Mouse (Mus musculus): ENCODE data around the gene Nono.
A peak's percentile ranks its signal among the peaks of the same experiment; 100 is the strongest.

The Nono gene

DNA sequence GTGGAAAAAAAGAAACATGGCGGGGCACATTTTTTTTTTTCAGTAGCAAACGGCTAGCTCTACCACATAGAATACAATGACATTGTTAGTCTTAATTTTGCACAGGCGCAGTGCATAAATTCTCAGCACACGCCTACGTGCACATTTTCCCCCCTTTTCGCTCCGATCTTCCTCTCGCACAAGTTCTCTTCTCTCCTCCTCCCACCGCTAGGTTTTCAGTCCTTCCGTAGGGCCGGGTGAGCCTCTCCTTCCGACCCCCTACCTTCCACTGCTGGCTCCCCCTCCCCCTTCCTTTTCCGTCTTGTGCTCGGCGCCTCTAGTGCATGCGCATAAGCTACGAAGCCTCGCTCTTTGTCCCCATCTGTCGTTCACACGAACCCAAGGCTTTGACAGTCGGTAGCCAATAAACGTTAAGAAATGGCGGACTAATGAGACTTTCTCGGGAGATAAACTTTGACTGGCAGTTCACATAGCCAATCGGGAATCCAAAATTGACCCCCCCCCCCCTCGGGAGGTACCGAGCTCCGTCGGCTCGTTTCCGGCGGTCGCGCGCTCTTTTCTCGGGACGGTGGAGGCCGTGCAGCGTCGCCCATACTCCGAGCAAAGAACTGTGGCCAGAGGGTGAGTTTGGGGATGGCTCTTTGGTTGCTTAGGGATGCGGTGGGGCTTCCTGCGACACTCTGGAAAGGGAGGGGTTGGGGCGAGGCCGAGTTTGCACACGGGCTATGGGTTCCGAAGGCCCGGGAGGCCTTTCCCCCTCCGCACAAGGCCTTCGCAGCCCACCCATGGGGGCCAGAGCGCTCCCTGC lies at the start of gene Nono:
Nono (plus strand) TSS at position 177 of the 808 bp plus-strand sequence.
- DNase-seq (ENCODE audit: low spot score): peak; percentile 39

DNA sequence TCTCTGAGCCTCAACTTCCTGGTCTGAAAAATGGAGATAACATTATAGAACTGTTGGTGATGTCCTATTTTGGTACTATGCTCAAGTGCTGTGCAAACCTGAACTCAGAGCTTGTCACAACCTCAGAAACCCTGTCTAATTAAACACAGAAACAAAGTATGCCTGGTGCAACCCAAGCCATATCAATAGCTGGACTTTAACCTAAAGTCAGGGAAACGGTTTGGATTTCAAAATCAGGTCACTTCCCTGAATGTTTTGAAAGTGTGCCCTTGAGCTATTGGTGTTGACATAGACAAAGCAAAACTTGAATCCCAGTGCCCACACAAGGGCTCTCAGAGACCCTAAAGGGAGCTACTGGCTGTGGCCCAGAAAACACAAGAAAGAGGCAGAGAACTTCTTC lies 49.4 kb upstream of the Nono start:
- no peak for DNase-seq (ENCODE audit: low spot score)

DNA sequence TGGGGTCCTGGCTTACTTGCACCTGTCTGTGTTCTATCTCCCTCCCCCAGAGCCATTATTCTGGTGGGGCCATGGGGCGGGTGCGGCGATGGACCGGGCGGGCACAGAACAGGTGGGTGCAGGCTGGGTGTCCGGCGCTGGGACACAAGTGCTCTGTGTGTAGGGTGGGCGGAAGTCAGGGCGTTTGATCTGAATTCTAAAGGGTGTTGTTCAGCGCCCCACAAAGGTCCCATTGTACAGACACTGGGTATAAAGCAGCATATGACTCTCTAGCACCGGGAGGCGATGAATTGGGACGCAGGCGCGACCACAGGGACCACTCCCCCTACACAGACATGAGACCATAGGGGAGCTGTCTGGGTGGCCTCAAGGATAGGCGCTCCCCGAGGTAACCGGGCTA lies 45.7 kb upstream of the Nono start:
- no peak for DNase-seq (ENCODE audit: low spot score)

DNA sequence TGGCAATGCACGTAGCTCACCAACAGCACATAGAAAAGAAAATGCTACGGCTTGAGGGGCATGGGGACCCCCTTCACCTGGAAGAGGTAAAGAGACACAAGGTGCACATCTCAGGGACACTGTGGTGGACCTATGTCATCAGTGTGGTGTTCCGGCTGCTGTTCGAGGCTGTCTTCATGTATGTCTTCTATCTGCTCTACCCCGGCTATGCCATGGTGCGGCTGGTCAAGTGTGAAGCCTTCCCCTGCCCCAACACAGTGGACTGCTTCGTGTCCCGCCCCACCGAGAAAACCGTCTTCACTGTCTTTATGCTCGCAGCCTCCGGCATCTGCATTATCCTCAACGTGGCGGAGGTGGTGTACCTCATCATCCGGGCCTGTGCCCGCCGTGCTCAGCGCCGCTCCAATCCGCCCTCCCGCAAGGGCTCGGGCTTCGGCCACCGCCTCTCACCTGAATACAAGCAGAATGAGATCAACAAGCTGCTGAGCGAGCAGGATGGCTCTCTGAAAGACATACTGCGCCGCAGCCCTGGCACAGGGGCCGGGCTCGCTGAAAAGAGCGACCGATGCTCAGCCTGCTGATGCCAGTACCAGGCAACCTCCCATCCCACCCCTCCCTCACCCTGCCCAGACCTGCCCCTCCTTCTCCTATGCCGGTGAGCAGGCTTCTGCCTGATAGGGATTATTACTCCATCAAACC lies 44.5 kb upstream of the Nono start:
- no peak for DNase-seq (ENCODE audit: low spot score)

DNA sequence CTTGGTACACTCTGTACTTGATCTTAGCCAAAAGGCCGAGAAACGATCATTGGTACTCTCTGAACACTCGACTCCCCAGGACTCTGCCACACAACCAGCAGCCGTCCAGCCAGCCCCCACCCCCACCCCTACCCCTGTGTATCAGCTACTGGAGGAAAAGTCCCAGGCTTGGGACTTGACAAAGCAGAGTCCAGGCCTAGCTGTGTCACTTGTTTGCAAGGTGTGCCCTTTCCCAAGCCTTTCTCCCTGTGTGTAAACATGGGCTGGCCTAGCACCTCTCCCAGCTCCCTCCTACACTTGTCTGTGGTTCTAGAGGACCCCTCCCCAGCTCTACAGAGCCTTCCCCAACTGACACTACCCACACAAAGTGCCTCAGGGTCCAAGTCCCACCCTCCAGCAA lies 42.9 kb upstream of the Nono start:
- no peak for DNase-seq (ENCODE audit: low spot score)

DNA sequence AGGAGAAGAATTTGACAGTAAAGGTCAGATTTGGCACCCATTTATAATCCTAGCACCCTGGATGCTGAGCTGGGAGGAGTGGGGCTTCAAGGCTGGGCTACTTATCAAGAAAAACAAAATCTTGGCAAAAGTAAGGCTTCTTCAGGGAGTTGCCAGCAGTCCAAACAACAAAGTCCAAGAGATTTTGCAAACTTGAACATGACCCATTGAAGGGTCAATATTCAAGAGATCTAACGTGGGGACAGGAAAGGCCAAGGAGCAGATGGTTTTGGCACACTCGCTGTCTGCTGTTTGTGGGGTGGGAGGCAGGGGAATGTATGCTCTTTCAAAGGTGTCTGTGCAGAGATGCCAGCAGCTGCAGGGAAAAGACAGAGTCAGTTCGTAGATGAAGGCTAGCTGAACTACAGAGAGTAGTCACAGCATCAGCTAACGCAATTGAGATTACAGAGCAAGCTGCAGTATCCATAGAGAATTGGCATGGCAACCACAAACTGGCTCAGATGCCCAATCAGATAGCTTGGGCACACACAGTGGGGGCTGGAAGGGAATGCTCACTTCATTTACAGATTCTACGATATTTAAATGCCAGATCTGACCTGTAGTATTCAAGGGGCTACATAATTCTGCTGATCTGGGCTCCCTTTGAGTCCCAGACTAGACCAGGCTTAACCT lies 40.1 kb upstream of the Nono start:
- DNase-seq (ENCODE audit: low spot score): no peak

DNA sequence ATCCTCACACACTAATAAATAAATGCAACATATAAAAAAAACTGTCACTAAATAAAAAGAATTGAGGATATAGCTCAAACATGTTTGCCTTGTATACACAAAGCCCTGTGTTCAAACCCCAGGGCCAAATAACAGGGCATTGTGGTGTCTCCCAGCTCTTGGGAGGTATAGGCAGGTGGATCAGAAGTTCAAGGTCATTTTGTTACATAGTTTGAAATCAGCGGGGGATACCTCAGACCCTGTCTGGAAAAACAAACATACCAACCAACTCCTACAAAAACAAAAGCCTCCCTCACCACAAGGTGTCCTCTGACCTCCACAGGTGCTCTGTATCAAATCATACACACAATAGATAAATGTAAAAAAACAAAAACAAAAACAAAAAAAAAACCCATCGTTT lies 34.8 kb upstream of the Nono start:
- DNase-seq (ENCODE audit: low spot score): no peak

DNA sequence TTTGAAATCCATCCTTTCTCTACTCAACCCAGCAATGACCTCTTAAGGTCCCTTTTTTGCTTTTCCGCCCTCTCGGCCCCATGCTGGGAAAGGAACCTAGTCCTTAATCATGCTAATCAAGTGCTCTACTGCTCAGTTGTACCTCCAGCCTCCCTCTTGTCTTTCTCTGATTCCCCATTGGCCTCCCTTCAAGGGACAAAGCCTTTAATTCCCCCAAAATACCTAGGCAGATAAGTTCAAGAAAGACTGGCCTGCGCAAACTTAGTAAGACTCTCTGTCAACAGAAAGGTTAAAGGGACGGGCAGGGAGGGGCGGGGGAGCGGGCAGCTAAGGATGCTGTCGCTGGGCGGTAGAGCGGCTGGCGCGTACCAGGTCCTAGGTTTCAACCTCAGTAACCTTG lies 32.7 kb upstream of the Nono start:
- no peak for DNase-seq (ENCODE audit: low spot score)

DNA sequence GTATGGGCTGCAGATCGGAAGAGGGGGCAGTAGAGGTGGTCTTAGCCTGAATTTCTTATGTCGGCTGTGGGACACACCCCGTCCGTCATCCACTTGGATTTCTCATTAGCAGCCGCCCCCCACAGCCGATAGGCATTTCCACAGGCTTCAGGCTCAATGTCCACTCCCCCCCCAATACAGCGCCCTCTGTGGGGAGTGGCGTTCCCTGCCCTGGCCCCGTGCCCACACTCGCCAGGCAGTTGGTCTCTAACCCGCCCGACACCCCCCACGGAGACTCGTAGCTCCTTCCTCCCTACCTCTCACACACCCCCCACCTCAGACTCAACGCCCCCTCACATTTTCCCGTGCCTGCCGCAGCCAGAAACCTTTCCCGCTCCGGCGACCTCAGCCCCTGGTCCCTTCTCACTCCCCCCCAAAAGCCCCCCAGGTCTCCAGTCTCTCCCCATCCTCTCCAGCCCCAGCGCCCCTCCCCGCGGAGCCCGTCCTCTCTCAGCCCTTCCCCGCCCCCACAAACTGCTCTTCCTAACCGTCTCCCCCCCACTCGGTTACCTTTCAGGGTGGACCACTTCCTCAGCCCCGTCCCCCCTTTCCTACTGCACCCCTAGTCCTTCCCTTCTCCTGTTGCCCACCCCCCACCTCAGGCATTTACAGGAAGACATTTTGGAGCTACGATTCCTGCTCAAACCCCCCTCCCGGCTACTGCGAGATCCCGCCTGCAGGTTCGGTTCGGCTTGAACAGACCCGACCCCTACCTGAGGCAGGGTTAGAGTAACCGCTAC lies 10.0 kb upstream of the Nono start:
- DNase-seq (ENCODE audit: low spot score): peak; percentile 9

DNA sequence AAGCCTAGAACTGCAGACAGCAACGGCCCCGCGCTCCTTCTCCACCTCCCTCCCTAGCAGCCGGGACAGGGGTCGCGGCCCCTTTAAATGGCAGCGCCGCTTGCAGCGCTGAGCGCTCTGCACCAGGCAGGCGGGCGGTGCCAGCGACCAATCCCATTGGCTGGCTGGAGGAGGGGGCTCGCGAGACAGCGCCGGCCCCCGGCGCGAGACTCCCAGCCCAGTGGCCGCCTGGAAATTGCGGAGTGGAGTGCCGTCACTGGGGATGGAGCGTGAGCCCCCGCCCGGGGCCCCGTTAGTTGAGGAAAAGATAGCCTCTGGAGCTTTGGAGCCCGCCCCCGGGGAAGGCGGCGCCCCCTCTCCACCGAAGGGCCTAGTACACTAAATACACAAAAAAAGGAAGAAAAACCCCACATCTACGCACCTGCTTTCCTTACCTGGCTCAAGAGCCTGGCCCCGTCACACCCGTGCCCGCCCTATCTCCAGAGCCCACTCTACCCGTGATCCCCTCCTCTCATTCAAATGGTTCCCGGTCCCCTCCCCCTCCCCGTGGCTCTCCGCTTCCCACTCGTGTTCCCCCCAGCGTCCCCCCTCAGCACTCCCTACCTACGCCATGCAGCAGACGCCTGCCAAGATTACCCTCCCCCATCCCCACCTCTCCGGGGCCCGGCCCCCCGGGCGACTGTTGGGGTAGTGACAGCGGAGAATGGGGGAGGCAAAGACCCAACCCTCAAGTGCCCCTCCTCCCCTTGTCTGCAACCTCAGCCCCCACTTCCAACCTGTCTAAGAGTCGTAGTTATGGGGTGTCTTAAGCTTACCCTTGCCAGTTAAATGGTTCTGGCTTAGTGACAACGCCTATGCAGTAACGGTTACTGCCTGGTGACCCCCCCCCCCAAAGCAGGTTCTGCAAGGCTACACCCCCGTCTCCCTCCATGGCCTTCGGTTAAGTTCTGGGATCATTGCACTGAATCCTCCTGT lies 9.1 kb upstream of the Nono start:
- DNase-seq (ENCODE audit: low spot score): peak; percentile 70

DNA sequence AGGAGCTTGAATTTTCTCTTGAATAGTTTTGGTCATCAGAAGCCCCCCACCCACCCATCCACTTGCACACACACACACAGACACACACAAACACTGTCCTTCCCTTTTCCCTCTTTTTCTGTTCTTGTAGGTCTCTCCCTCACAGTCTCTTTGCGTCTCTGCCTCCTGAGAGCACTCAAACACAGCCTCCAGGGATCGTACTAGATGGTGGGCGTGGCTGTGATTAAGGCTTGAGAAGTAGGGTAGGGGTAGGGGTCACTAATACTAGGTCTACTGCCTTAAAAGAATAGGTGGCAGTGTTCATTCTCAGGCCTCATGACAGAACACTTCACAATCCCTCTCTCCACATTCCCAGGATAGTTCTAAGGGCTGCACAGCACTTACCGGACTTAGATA lies 8.4 kb upstream of the Nono start, which contains the start of gene Zmym3:
Zmym3 (minus strand) TSS at position 150 of the 396 bp plus-strand sequence.
- DNase-seq (ENCODE audit: low spot score): no peak

DNA sequence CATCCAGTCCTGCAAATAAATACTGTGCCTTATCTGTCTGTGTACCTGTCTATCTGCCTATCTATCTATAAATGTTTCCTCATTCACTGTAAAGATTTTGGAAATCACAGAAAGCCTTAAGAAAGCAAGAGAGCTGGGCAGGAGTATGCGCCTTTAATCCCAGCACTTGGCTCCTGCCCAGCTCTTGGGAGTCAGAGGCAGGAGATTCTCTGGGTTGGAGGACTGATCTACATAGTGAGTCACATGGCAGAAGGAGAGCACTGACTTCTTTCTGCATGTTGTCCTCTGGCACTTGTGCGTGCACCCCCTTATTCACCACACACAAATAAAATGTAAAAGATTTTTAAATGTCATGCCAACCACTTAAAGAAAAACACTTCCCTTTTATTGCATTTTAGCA lies 5.7 kb upstream of the Nono start:
- no peak for DNase-seq (ENCODE audit: low spot score)

DNA sequence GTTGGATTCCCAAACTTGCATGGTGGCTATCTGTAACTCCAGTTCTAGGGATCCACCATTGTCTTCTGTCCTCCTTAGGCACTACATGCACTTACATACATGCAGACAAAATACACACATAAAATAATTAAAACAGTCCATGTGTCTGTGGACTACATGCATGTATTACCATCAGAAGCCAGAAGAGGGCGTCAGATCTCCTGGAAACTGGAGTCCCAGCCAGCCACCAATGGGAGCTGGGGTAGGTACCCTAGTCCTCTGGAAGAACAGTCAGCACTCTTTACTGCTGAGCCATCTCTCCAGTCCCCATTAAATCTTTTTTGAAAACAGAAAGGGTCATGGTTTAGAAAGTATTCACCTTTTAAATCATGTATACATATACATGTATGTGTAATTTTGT lies 1.3 kb upstream of the Nono start:
- DNase-seq (ENCODE audit: low spot score): no peak

DNA sequence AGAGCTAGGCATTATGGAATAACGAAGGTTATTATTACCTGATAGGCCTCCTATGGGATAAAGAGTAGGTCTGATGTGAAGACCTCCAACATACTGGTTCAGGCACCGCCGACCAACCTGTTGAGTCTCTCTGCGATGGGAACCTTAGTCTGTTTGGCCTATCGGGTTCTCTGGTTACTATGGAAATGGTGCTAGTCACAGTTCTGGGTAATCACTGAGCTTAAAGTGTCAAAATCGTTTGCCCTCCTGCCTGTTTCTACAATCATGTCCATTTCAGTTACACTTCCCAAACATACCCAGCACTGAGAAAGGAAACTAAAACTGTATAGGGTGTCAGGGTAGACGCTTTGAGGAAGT lies 355 bp upstream of the Nono start:
- DNase-seq (ENCODE audit: low spot score): no peak

DNA sequence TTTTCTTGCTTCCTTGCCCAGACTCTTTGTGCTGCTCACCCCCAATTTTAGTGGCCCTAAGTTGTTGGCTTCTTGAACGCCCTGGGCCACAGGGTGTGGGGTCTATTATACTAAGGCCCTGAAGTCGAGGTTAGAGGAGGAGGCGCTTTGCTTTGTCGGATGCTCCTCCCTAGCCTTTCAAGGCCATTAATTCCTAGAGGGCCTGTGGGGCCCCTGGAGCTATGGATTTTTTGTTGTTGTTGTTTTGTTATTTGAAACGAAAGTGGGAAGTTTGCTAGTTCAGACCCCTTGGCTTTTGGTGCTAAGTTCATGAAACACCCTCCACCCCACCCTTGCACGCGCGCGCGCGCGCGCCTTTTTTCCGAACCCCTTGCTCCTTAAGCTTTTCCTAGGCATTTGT lies 858 bp downstream of the Nono start:
- DNase-seq (ENCODE audit: low spot score): no peak

DNA sequence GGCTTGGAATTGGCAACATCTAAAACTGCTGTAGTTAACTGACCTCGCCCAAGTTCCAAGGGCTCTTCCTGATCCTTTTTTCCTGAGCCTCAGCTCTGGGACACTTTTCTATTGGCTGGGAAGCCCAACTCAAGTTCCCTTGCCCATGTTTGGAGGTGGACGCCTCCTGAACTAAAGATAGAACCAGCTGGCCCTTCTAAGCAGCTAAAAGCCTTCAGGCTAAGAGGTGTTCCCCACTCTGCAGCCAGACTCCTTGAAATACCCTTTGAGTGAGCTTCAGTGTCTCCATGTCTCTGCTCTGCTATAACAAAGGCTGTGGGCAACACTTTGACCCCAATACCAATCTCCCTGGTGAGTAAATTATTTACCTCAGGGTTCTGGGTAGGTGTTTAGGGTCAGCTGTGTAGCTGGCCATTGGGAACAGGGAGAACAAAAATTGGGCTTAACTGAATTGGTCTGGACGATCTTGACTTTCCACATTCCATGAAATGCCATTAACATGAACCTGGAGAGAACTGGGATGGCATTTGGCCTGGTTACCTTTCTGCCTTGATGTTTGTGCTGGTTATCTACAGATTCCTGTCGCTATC lies 19.9 kb downstream of the Nono start, which contains the start of gene Itgb1bp2:
Itgb1bp2 (plus strand) TSS at position 203 of the 590 bp plus-strand sequence.
- DNase-seq (ENCODE audit: low spot score): no peak

DNA sequence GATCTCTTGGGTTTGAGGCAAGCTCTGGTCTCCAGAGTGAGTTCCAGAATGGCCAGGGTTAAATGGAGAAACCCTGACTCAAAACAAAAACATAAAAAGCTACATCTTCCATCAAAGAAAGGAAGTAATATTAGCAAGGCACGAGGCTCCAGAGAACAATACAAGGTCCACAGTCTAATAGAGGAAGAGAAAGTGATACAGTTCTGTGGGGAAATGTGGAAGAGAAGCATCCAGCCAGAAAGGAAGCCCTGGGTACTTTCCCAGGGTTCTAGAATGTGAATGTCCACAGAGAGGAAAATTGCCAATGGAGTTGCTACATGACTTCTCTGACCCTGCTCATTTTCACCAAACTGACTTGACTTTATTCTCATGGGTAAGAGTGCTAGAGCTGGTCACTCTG lies 22.0 kb downstream of the Nono start:
- DNase-seq (ENCODE audit: low spot score): no peak

DNA sequence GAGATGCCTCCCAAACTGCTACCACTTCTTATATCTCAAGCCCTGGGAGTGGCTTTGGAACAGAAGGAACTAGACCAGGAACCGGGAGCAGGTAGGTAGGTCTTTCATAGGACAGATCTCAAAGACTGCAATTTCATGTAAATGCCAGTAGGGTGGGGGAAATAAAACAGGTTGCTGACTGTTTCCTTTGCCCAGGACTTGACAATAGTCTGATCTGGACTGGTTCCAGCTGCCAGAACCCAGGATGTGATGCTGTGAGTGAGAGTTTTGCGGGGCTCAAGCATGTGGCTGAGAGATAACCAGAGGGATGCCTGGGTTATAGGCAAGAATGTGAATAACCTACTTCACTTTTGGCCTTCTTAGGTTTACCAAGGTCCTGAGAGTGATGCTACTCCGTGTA lies 22.5 kb downstream of the Nono start:
- DNase-seq (ENCODE audit: low spot score): no peak

DNA sequence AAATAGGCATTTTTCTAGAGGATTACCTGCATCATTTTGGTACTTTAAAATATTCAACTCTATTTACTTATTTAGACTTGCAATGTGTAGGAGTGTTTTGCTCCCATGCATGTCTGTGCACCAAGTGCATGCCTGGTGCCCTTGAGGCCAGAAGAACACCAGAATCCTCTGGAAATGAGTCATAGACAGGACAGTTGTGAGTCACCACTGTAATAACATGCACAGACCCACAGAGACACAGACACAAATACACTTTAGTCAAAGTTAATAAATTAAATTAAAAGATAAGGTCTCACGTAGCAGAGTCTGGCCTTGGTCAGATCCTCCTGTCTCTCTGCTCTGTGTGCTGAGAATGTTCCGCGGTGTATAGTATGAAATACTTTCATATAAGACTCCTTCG lies 43.1 kb downstream of the Nono start:
- DNase-seq (ENCODE audit: low spot score): no peak

DNA sequence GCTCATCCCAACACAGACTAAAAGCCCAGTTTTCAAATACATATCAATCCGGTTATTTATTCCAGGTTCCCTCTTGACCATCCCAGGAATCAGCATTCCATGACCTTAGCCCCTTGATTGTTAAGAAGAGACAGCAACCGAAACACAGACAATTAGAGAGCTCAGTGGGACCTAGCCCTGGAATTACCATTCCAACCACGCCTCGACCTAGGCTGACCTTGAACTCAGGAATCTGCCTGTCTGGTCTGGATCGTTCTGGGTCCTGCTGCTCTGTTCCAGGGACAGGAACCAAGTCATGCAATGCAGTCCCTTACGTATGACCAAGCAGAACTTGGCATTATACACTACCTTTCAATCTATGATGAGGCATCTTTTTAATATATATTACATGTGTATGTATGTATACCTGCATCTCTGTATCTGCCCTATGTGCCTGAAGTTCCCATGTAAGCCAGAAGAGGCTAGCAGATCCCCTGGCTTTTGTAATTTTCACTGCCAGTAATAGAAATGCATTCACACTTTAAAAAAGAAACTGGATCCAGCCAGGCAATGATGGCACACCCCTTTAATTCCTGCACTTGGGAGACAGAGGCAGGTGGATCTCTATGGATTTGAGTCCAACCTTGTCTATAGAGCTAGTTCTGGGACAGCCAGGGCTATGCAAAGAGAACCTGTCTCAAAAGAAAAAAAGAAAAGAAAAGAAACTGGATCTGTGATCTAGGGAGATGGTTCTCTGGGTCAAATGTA lies 52.7 kb downstream of the Nono start:
- no peak for DNase-seq (ENCODE audit: low spot score)
